Mouse (Mus musculus): ENCODE data around the gene Ciapin1.

The Ciapin1 gene

DNA sequence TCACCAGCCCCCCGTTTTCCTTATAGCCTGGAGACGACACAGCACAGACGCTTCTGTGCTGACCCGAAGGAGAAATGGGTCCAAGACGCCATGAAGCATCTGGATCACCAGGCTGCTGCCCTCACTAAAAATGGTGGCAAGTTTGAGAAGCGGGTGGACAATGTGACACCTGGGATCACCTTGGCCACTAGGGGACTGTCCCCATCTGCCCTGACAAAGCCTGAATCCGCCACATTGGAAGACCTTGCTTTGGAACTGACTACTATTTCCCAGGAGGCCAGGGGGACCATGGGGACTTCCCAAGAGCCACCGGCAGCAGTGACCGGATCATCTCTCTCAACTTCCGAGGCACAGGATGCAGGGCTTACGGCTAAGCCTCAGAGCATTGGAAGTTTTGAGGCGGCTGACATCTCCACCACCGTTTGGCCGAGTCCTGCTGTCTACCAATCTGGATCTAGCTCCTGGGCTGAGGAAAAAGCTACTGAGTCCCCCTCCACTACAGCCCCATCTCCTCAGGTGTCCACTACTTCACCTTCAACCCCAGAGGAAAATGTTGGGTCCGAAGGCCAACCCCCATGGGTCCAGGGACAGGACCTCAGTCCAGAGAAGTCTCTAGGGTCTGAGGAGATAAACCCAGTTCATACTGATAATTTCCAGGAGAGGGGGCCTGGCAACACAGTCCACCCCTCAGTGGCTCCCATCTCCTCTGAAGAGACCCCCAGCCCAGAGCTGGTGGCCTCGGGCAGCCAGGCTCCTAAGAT is 58.4 kb downstream of the Ciapin1 start:
- POLR2A ChIA-PET: interaction anchor here in 2 of 4 experiments (1.0 to 3.5 kb wide), 3 partner anchors 7 to 96 kb away, joined by 3 to 26 read pairs (median 17); partner anchors contain the start of genes Cx3cl1 (in 2 of the 2) and Dok4 (in 1 of the 2)
- CTCF ChIA-PET: no interaction called here

DNA sequence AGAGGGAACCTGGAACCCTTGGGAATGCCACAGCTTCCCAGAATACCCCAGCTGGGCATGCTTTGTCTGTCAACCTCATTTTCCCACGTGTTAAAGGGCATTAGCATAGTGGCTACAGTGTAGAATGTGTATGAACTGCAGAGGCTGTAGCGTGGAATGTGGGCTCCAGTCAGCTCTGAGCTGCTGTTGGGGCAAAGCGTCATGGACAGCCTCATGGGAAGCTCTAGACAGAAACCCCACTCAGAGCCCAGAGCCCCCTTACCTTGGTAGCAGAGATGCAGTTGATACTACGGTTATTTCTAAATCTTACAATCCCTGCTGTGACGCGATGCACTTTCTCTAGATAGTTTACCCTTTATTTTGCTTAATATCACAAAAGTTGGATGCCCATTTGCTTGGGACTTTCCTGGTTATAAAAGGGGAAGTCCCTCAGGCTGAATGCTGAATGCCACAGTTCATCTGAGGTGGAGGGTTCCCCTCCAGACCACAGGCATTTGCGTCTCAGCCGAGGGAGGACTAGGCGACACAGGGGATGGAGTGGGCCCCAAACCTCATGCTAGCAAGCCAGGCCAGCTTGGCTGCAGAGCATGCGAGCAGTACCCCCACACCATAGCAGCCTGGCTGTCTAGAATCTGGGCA is 59.1 kb downstream of the Ciapin1 start:
- POLR2A ChIA-PET: no interaction called here
- CTCF ChIA-PET: no interaction called here

DNA sequence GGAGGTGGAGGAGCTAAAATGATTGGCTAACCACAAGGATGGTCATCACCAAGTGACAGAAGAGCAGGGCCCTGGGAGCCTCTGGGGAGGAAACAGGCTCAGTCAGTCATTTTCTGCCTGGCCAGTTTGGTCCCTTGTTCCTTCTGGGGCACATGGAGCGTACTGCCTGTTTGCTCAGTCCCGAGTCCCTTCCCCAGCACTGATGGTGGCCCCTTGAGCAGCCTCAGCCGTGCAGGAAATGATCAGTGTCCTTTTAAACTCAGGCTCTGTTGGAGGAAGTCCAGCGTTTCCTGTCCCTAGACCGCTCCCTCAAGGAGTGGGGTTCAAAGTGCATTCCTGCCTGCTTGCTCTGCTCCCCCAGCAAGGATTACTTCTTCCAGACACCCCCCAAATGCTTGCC is 59.7 kb downstream of the Ciapin1 start:
- ChIA-PET POLR2A (interaction anchor here in 1 of 4 experiments (0.7 kb wide), 1 partner anchor 80 kb away, joined by 3 read pairs; no protein-coding TSS in a partner anchor), CTCF (no interaction called here)

DNA sequence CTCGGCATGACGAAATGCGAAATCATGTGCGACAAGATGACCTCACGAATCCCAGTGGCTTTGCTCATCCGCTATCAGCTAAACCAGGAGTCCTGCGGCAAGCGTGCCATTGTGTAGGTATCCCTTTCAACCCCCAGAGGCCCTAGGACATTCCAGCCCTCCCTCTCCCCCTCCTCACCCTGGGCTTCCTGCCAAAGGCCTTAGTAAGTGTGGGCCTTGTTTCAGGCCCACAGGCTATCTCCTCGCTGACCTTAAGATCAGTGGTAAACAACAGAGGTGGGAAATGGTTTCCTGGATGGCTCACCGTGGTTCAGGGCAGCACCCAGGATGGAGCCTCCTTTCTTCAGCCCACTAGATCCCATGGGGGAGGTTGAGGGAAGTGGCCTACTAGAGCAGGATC is 60.1 kb downstream of the Ciapin1 start:
- POLR2A ChIA-PET: interaction anchor here in 1 of 4 experiments (0.7 kb wide), 1 partner anchor 80 kb away, joined by 3 read pairs; no protein-coding TSS in a partner anchor
- CTCF ChIA-PET: no interaction called here

DNA sequence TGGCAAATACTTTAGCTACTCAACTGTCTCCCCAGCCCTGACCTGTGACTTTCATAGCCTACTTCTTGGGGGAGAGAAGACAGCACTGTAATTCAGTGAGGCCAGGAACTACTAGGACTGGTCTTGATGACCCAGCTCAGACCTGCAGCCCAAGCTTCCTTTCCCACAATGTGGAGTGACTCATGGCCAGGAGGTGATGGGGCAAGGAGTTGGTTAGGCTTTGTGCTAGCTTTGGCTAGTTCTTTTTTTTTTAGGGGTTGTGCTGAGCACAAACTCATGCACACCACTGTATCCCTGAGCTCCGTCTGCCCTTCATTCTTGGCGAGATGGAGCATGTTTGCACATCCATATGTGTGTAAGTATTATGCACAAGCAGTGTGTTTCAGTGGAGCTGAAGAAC is 61.8 kb downstream of the Ciapin1 start:
- ChIA-PET POLR2A (interaction anchor here in 2 of 4 experiments (0.6 to 0.7 kb wide), 2 partner anchors 367 to 415 kb away, joined by 3 to 4 read pairs; no protein-coding TSS in a partner anchor), CTCF (interaction anchor here in 3 of 4 experiments (0.6 to 1.6 kb wide), 5 partner anchors 32 to 251 kb away, joined by 3 to 10 read pairs (median 3); no protein-coding TSS in a partner anchor)

DNA sequence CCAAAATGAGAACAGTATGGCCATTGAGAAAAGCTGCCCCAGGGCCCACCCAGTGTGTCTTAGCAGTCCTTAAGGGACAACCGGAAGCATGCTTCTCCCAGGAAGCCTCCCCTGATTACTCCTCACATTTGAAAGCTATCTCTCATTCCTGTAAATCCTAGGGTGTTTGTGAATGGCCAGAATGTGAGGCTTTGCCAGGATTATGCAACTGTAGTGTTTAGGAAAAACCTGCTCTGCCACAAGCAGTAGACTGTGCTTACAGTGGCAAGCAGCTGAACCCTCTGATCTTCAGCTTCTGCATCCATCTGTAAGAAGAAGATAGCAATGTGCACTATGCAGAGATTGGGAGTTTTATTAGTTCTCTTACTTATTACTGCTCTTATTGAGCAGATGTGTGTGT is 63.6 kb downstream of the Ciapin1 start:
- CTCF ChIA-PET: no interaction called here
- POLR2A ChIA-PET: interaction anchor here in 1 of 4 experiments (0.9 to 3.9 kb wide), 3 partner anchors 9 to 72 kb away, joined by 3 to 30 read pairs (median 5); no protein-coding TSS in a partner anchor

DNA sequence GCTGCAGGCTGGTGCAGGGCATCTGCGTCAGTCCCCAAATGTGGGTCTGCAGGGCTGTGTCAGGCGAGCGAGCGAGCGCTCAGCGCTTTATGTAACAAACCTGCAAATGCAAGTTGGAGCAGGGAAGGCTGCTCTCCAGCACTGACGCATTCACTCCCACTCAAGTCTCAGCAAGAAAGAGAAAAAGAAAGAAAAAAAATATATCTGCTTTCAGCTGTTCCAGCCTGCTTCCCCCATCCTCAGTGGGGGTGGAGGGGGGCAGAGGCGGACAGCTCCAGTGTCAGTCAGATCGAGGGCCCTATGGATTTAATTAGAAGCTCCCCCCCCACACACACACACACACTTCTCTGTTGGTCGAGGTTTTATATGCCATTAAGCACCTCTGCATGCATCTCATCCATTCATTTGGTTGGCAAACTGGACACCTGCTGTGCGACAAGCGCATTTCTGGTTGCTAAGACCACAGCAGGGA is 64.4 kb downstream of the Ciapin1 start:
- ChIA-PET POLR2A (interaction anchor here (0.6 to 3.9 kb wide), 10 partner anchors 7 to 443 kb away, joined by 3 to 30 read pairs (median 6); no protein-coding TSS in a partner anchor), CTCF (interaction anchor here (0.6 to 1.6 kb wide), 6 partner anchors 12 to 823 kb away, joined by 3 to 11 read pairs (median 4); no protein-coding TSS in a partner anchor)

DNA sequence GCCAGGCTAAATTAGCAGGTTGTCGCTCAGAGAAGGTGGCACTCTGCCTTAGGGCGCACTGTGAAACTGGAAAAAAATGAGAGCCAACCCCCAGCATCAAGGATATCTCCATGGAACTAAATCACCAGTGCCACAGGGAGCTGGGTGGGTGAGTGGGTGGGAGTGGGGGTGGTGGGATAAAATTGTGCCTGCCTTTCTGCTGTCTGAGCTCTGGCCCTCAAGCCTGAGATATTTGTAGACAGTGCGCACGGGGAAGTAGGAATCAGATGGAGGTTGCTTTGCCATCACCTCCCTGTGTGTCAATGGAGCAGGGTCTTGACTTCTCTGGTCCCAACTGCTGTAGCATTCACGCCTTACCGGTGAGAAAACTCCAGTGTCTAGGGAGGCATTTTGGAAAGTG is 65.1 kb downstream of the Ciapin1 start:
- CTCF ChIA-PET: interaction anchor here in 3 of 4 experiments (0.7 to 2.5 kb wide), 6 partner anchors 12 to 283 kb away, joined by 3 to 11 read pairs (median 5); no protein-coding TSS in a partner anchor
- POLR2A ChIA-PET: interaction anchor here (0.6 to 3.9 kb wide), 21 partner anchors 8 to 442 kb away, joined by 3 to 30 read pairs (median 5); partner anchors contain the start of genes Fam192a (in 1 of the 4) and Rspry1 (in 1 of the 4)

DNA sequence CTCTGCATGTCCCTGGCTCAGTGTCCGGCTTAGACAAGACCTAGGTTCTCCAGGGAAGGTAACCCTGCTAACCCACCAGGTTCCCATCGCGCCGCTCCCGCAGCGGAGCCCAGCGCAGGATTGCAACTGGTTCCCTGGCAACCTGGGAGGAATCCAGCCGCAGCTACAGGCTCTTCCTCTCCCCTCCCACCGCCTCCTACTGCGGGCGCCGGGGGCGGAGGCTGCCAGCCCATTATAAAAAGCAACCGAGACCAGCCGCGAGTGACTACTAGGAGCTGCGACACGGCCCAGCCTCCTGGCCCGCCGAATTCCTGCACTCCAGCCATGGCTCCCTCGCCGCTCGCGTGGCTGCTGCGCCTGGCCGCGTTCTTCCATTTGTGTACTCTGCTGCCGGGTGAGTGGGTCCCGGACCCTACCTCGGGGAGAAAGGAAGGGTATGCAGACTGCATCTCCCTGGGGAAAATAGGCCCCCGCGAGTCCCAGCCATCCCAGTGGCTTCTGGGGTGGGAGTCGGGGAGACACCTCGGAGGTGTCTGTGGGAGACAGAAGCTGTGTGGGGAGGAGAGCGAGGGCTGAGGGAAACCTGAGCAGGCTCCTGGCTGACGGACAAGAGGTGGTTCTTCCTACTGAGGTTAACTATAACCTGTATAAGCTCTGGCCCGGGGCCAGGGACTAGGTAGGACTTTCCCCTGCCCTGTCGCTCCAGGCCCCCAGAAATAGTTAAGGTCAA is 66.1 kb downstream of the Ciapin1 start, which contains the start of gene Cx3cl1:
Gene Cx3cl1 (plus strand): TSS at position 69 of the 730 bp plus-strand sequence.
- POLR2A ChIA-PET: interaction anchor here (0.6 to 3.9 kb wide), 30 partner anchors 8 to 170 kb away, joined by 3 to 30 read pairs (median 4); partner anchors contain the start of genes Arl2bp (in 1 of the 4), Ccl17 (in 1 of the 4), Fam192a (in 1 of the 4) and Rspry1 (in 1 of the 4)
- CTCF ChIA-PET: interaction anchor here in 3 of 4 experiments (0.6 to 2.5 kb wide), 13 partner anchors 9 to 280 kb away, joined by 3 to 10 read pairs (median 4); partner anchors contain the start of gene Adgrg5 (in 1 of the 3)

DNA sequence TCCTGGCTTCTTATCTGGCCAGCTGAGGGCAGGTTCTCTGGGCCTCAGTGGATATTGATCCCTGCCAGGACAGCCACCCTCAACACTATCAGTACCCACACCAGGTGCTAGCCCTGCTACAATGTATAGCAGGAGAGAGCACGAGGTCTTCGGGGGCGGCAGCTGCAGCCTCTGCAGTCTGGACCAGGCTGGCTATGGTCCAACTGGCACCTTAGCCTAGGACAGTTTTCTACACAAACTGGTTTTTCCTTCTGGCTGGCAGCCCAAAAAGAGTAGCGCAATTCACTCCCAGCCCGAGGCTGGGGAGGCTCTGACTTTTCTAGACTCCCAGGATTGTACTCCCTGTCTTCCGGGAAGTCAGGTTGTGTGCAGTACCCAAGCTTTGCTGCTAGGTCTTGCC is 67.2 kb downstream of the Ciapin1 start:
- CTCF ChIA-PET: interaction anchor here in 3 of 4 experiments (0.7 to 2.5 kb wide), 6 partner anchors 11 to 115 kb away, joined by 3 to 10 read pairs (median 4); no protein-coding TSS in a partner anchor
- POLR2A ChIA-PET: interaction anchor here in 3 of 4 experiments (0.8 to 3.5 kb wide), 12 partner anchors 11 to 282 kb away, joined by 3 to 26 read pairs (median 4); partner anchors contain the start of genes Ccl17 (in 1 of the 3), Fam192a (in 1 of the 3) and Rspry1 (in 1 of the 3)
